Mouse (Mus musculus) liver, adult 2 months (tissue): Measurements from ENCODE around the gene Hmgb2. TPM values are rescaled to one million over a fixed set of nuclear protein-coding genes. Genes with fewer than 3 reads are reported as not detected.

Experiments
- DNase-seq: peaks from one replicate; pipeline ENCODE4 v3.0.0-alpha.2; 2011; ENCODE audit warnings: low read depth, low spot score; ENCODE audit errors: extremely low read depth
- H3K27ac ChIP-seq: fragments of 200-500 bp; replicated peaks from 2 replicates; pipeline ENCODE4 v1.5.1; 2012; ENCODE audit warnings: low read depth, mild to moderate bottlenecking, control low read depth, inconsistent platforms, low read length; ENCODE audit not compliant: insufficient read depth
- H3K27me3 ChIP-seq: fragments of 200-500 bp; 2 replicates; pipeline ENCODE4 v1.6.1; 2012; ENCODE audit warnings: mild to moderate bottlenecking, moderate library complexity, low read length, inconsistent platforms; ENCODE audit not compliant: control insufficient read depth, insufficient read depth
- H3K36me3 ChIP-seq: fragments of 200-500 bp; 2 replicates; pipeline ENCODE4 v1.6.1; 2012; ENCODE audit warnings: low read length, inconsistent platforms; ENCODE audit not compliant: control insufficient read depth, insufficient read depth
- H3K4me1 ChIP-seq: fragments of 200-500 bp; 2 replicates; pipeline ENCODE4 v1.6.1; 2011; ENCODE audit warnings: low read length; ENCODE audit not compliant: control insufficient read depth, insufficient read depth
- H3K4me3 ChIP-seq: fragments of 200-500 bp; 2 replicates; pipeline ENCODE4 v1.5.1; 2011; ENCODE audit warnings: low read depth, mild to moderate bottlenecking, control low read depth, low read length, moderate library complexity; ENCODE audit not compliant: insufficient read depth
- H3K79me2 ChIP-seq: fragments of 200-500 bp; 2 replicates; pipeline ENCODE4 v1.6.1; 2012; ENCODE audit warnings: inconsistent platforms, mild to moderate bottlenecking, low read length, moderate library complexity; ENCODE audit not compliant: control insufficient read depth, insufficient read depth
- H3K9ac ChIP-seq: fragments of 200-500 bp; 2 replicates; pipeline ENCODE4 v1.6.1; 2012; ENCODE audit warnings: low read depth, mild to moderate bottlenecking, control low read depth, inconsistent platforms, low read length
- CTCF ChIP-seq: fragments of 200-500 bp; IDR thresholded peaks from 2 replicates; pipeline ENCODE4 v1.5.1; 2011; ENCODE audit warnings: low read depth, low read length, control low read depth
- POLR2A ChIP-seq: fragments of 200-500 bp; IDR thresholded peaks from 2 replicates; pipeline ENCODE4 v1.6.1; 2011; ENCODE audit warnings: low read length, control low read depth; ENCODE audit not compliant: insufficient read depth; ENCODE audit errors: extremely low read depth
- WGBS: fragments of 180-500 bp; shearing (Covaris S2); methylation state at CpG from one replicate; pipeline ENCODE4 v1.1.7; 2018; 5-methylcytosine and 5-hydroxymethylcytosine counted together
- polyA plus RNA-seq: library from polyadenylated mRNA; depleted of rRNA; stranded (reverse); fragments of >200 nt; gene quantifications from 2 replicates; pipeline ENCODE4 v1.2.3, GENCODE M21; 2012; rRNA removed
- total RNA-seq: library from RNA; depleted of rRNA; stranded (reverse); fragments of >200 nt; gene quantifications from 2 replicates; pipeline ENCODE4 v1.2.3, GENCODE M21; 2014; rRNA removed

Gene Hmgb2
- total and polyA plus RNA-seq, 2 experiments, result 0.65 to 2.6 TPM

DNA sequence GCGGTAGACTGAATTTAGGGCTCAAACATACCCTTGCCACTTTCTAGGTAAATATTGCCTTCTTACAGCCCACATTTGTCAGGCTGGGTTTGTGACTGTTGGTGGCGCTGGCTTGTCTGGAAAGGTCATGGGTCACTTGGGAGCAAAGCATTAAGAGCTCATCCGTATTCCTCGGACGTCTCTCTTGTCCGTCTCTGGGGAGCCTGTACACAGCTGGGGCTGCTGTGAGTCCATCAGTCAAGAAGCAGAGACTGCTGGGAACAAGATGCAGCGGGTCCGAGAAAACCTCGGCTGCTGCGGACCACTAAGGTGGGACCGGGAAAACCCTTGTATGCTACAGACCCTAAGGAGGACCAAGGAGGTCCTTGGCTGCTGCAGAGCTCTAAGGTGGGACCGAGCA is 35.9 kb downstream of the Hmgb2 start:
- TF ChIP-seq CTCF (no peak), POLR2A (no peak)

DNA sequence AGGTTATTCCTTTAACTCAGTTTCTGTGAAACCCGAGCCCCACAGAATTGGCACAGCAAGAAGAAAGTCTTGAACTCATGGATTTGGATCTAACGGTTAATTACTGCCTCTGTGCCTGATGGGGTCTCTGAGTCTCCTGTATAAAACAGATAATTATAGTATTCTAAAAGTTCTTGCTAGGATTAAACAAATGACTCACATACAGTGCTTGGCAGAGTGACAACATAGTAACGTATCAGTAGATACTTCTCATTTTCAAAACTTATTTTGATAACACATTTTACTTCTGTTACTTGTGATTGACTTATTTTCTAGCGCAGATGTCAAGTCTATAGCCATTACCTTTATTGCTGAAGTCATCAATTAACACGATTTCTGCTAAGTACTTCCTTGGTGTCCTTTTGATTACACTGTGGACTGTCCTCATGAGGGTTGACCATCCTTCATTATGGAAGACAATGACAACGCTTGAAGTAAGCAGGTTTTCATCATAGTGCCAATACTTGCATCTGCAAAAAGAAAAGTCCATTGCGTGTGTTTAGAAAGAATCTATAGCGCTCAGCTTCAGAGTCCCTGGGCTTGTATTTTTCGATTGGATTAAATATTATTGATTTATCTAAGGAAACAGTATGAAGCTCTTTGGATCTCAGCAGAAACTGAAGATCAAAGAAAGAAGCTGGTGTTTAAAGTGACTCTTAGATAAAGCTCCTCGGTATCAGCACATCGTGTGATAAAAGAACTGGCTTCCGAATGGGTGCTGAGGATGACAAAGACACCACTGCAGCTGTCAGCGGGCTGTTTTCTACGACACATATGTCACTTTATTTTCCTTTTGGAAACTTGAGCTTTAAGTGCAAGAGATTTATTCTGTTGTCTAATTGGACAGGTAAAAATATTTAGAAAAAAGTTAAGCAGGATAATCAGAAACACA is 40.7 kb downstream of the Hmgb2 start:
- H3K4me1 ChIP-seq, result no peaks in the 10 kb centered on the region
- no peak overlapping the region for H3K4me3 ChIP-seq
- no peak overlapping the region for H3K27ac ChIP-seq
- WGBS, result 85% methylated on average over 14 of the region's 14 CpGs
- DNase-seq, result no peak
- no peaks in the 10 kb centered on the region for H3K79me2 ChIP-seq
- no peak overlapping the region for H3K9ac ChIP-seq
- H3K36me3 ChIP-seq, result no peaks in the 10 kb centered on the region
- H3K27me3 ChIP-seq, result no peaks in the 10 kb centered on the region
- TF ChIP-seq CTCF, result no peak
- no peak for TF ChIP-seq POLR2A

More for the DNA sequence above, 35.9 kb downstream of the Hmgb2 start:
- H3K4me3 ChIP-seq, result no peak overlapping the region
- no peak overlapping the region for H3K27ac ChIP-seq
- WGBS, result 95% methylated on average over 12 of the region's 12 CpGs
- H3K79me2 ChIP-seq, result no peaks in the 10 kb centered on the region
- H3K27me3 ChIP-seq, result no peaks in the 10 kb centered on the region
- no peak for DNase-seq
- H3K36me3 ChIP-seq, result no peaks in the 10 kb centered on the region
- H3K4me1 ChIP-seq, result no peaks in the 10 kb centered on the region
- H3K9ac ChIP-seq, result no peak overlapping the region

DNA sequence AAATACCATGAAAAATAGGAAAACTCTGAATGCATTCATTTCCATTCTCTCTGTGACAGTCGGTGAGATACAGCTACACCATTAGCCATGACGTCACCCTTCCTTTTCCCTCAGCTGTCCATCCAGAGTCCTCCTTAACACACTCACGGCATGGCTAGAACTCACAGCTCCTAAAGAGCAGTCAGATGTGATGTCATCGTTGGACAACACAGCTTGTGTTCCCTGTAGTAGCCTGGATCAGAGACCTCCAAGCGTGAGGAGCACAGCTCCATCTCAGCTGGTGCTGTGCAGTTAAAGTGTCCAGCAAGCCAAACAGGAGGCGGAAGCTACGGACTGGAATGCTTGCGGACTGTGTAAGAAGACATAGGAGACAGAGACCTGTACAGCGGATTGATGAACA is 49.2 kb downstream of the Hmgb2 start:
- Histone ChIP-seq H3K4me3 (no peak overlapping the region), H3K9ac (no peak overlapping the region), H3K27ac (no peak overlapping the region), H3K36me3 (no peaks in the 10 kb centered on the region), H3K27me3 (no peaks in the 10 kb centered on the region), H3K79me2 (no peaks in the 10 kb centered on the region), H3K4me1 (no peaks in the 10 kb centered on the region)
- TF ChIP-seq POLR2A (no peak), CTCF (no peak)
- 90% methylated on average over 9 of the region's 9 CpGs for WGBS
- DNase-seq, result no peak

DNA sequence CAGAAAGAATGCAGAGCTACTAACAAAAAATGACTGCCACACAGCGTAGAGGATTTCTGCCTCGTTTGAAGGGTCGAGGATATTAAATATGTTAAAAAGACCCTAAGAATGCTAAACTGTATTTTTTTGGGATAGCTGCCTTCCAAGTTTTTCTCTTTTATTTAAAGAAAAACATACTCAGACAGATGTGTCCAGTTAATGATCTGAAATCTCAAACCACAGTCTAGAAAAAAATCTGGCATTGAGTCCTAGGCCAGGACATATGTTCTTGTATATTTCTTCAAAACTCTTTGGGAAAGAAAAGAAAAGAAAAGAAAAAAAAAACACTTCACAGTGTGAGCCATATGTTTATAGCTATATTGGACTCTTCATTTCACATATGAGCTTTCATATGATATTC is 51.0 kb downstream of the Hmgb2 start:
- no peaks in the 10 kb centered on the region for H3K4me1 ChIP-seq
- H3K36me3 ChIP-seq, result no peaks in the 10 kb centered on the region
- H3K79me2 ChIP-seq, result no peaks in the 10 kb centered on the region
- H3K4me3 ChIP-seq, result no peak overlapping the region
- no peak for DNase-seq
- H3K9ac ChIP-seq, result no peak overlapping the region
- H3K27ac ChIP-seq, result no peak overlapping the region
- WGBS, result 96% methylated on average over 3 of the region's 3 CpGs
- TF ChIP-seq CTCF (no peak), POLR2A (no peak)
- no peaks in the 10 kb centered on the region for H3K27me3 ChIP-seq

DNA sequence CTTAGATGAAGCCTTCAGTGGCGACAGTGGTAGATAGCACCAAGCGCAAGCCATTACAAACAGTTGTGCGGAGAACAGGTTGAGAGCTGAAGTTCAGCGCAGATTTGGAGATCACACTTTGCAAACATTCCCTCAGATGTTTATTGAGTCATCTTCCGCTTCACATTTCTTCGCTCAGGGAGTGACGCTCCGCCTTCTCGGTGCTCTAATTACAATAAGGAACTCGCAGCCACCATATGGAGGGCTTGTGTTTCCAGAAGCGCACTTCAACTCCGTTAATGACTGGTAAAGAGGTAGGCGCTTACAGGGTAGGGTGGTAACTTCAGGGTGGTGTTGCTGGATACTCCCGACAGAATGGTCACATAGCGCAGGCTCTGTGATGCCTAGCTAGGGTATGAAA is 52.0 kb downstream of the Hmgb2 start:
- 96% methylated on average over 15 of the region's 15 CpGs for WGBS
- DNase-seq, result no peak
- Histone ChIP-seq H3K36me3 (no peaks in the 10 kb centered on the region), H3K79me2 (no peaks in the 10 kb centered on the region), H3K27me3 (no peaks in the 10 kb centered on the region), H3K27ac (no peak overlapping the region), H3K4me1 (no peaks in the 10 kb centered on the region), H3K9ac (no peak overlapping the region), H3K4me3 (no peak overlapping the region)
- no peak for TF ChIP-seq CTCF
- no peak for TF ChIP-seq POLR2A

DNA sequence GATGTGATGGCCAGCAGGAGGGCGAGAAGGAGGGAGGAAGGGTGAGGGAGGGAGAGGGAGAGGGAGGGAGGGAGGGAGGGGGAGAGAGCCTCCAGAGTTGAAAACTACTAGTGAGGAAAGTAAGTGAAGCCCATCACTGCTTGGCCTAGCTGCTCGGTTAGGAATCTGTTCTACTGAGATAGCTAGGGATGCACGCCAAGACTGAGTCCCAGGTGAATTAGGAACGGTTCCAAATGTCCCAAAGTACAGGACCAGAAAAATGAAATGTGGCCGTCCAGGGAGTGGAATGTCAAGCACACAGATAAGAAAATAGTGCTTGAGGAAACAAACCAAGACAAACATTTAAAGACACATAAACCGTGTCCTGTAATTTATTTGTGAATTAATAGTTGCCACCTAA is 53.3 kb downstream of the Hmgb2 start:
- H3K4me1 ChIP-seq, result no peaks in the 10 kb centered on the region
- DNase-seq, result no peak

More for the DNA sequence above, 53.3 kb downstream of the Hmgb2 start:
- Histone ChIP-seq H3K27me3 (no peaks in the 10 kb centered on the region), H3K9ac (no peak overlapping the region), H3K4me3 (no peak overlapping the region), H3K27ac (no peak overlapping the region), H3K79me2 (no peaks in the 10 kb centered on the region), H3K36me3 (no peaks in the 10 kb centered on the region)
- 56% methylated on average over 6 of the region's 6 CpGs for WGBS
- no peak for TF ChIP-seq POLR2A
- TF ChIP-seq CTCF, result no peak

Other genes with a start within 250 kb of the Hmgb2 start
- gene Hand2, start 190.9 kb upstream of the Hmgb2 start, total RNA-seq, result 1.9 and 2.0 TPM in 2 replicates
- gene Hand2, start 190.9 kb upstream of the Hmgb2 start, polyA plus RNA-seq, result 3.9 and 4.1 TPM in 2 replicates
- gene Scrg1, start 56.0 kb upstream of the Hmgb2 start, total RNA-seq, result not detected in 2 replicates
- not detected in 2 replicates for gene Scrg1, start 56.0 kb upstream of the Hmgb2 start, polyA plus RNA-seq
- 4.2 and 5.6 TPM in 2 replicates for gene Sap30, start 24.0 kb upstream of the Hmgb2 start, total RNA-seq
- gene Sap30, start 24.0 kb upstream of the Hmgb2 start, polyA plus RNA-seq, result 3.5 TPM in 2 replicates
- 1.8 and 2.0 TPM in 2 replicates for gene Galnt7, start 141.1 kb downstream of the Hmgb2 start, total RNA-seq
- 0.12 and 0.61 TPM in 2 replicates for gene Galnt7, start 141.1 kb downstream of the Hmgb2 start, polyA plus RNA-seq